ENCODE assay signal across 8 mouse cellular contexts in genomic region chr4:118620279-118620966, GRCm38 (mm10). TPM values are rescaled to one million over a fixed set of nuclear protein-coding genes. Genes with fewer than 3 reads are reported as not detected.
A peak's percentile ranks its signal among the peaks of the same experiment; 100 is the strongest.
DNase-seq lines count a peak whose midpoint lies in the region; ATAC-seq lines count a peak whose summit lies in the region.

TSS of gene Cfap57 (minus strand) at chr4:118620777.
TSS of gene Ebna1bp2 (plus strand) at chr4:118620799.

- H3K4me2 ChIP-seq in hindbrain, embryonic 11.5 days (replicated peaks; ENCODE audit: low read depth, low read length) = peak within 1 kb of the TSS; percentile 93

- peak within 1 kb of the TSS; percentile 86 for H3K4me3 ChIP-seq in hindbrain, embryonic 11.5 days (ENCODE audit: low read depth, low read length)

- no peaks in the 10 kb centered on the region for H3K27me3 ChIP-seq in hindbrain, embryonic 11.5 days (ENCODE audit: control insufficient read depth, insufficient read depth, low read length)

- peak within 1 kb of the TSS; percentile 67 for H3K9ac ChIP-seq in hindbrain, embryonic 11.5 days (ENCODE audit: low read depth, low read length)

- no peaks in the 10 kb centered on the region for H3K9me3 ChIP-seq in hindbrain, embryonic 11.5 days (ENCODE audit: control insufficient read depth, low read length)

- peak; percentile 91 for DNase-seq in MN1 (ENCODE audit: low spot score)
- peak; percentile 95 for DNase-seq in cerebellum, adult 9-10 months
- peak; percentile 96 for DNase-seq in hindbrain, embryonic 11.5 days (ENCODE audit: low spot score)
- DNase-seq in layer of hippocampus, postnatal 10 days (ENCODE audit: low spot score in 2 of 2) = peak; percentile 83 to 86
- peak; percentile 95 for DNase-seq in lung, postnatal 10 days
- peak; percentile 84 for DNase-seq in ovary, postnatal 36 days (ENCODE audit: low spot score)
- peak; percentile 91 for DNase-seq in thymus, postnatal 25 days

- peaks cover 9% of the 10 kb centered on the region; the same call in 1 of the 2 replicates for H3K36me3 ChIP-seq in hindbrain, embryonic 11.5 days (ENCODE audit: control insufficient read depth, insufficient read depth, low read length)

- WGBS in hindbrain, embryonic 11.5 days = under 1% methylated on average over 32 of the region's 41 CpGs

- H3K27ac ChIP-seq in hindbrain, embryonic 11.5 days (ENCODE audit: low read depth, low read length) = no peak within 1 kb of the TSS

- peak; percentile 100 for ATAC-seq in frontal cortex, adult (ENCODE audit: low TSS enrichment)
- ATAC-seq in hindbrain, embryonic 11.5 days (ENCODE audit: low FRiP score) = peak; percentile 95

- no peaks in the 10 kb centered on the region for H3K4me1 ChIP-seq in hindbrain, embryonic 11.5 days (replicated peaks; ENCODE audit: control insufficient read depth, insufficient read depth, low read length)

RNA-seq across cellular contexts. Expression of gene Cfap57, which starts in this region (rescaled TPM):
- 1.5 and 2.0 TPM in 2 replicates for polyA plus RNA-seq in hindbrain, embryonic 11.5 days (2014; fragmentation: Nextera tagmentation; extraction: Ambion mirVana)
- 1 to 10 TPM in 1 of 2 experiments, under 1 TPM in 1; 0.80 to 1.0 TPM for total RNA-seq in layer of hippocampus, postnatal 10 days (2021)

RNA-seq across cellular contexts. Expression of gene Ebna1bp2, which starts in this region (rescaled TPM):
- polyA plus RNA-seq in hindbrain, embryonic 11.5 days (2014; fragmentation: Nextera tagmentation; extraction: Ambion mirVana) = 192 and 193 TPM in 2 replicates
- total RNA-seq in layer of hippocampus, postnatal 10 days (2021) = 10 to 100 TPM; 61.3 to 62.9 TPM
